Mouse (Mus musculus) stomach, postnatal 0 days (tissue): Measurements from ENCODE around the gene Skida1.

Experiments
- CTCF ChIP-seq: IDR thresholded peaks from 2 replicates; pipeline ENCODE4 v1.5.1; 2016; ENCODE audit warnings: antibody characterized with exemption, low read depth, mild to moderate bottlenecking, moderate library complexity
- EP300 ChIP-seq: optimal IDR thresholded peaks from 2 replicates; pipeline ENCODE3; 2016; ENCODE audit warnings: antibody characterized with exemption

DNA sequence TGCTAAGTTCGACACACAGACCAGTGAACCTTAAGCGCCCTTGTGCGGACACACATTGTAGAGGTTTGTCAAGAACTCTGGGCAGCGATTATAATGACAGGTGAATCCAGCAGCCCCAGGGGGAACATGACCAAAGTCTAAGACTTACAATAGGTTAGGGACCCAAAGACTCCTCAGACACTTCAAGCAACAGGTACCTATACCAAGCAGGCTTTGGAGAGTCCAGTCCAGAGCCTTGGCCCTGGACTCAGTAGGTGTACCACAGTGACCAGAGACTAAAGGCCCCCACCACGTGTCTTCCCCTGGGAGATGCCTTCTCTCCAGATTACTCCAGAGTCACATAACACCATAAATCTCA lies 16.3 kb downstream of the Skida1 start:
- no peak for TF ChIP-seq CTCF
- no peak for TF ChIP-seq EP300
